Mouse (Mus musculus) liver, embryonic 11.5 days (tissue): Measurements from ENCODE around the gene Camkv. TPM values are rescaled to one million over a fixed set of nuclear protein-coding genes. Genes with fewer than 3 reads are reported as not detected.

Experiments
- ATAC-seq: fragments of 200-750 bp; cut with Nextera tagmentation; replicated peaks from 2 replicates; pipeline ENCODE4 v1.8.0; 2017; ENCODE audit warnings: moderate number of reproducible peaks, mild to moderate bottlenecking, moderate TSS enrichment, moderate library complexity; ENCODE audit not compliant: low FRiP score
- DNase-seq: peaks from one replicate; pipeline ENCODE4 v3.0.0-alpha.2; 2017; ENCODE audit warnings: low spot score
- H3K27ac ChIP-seq: fragments of 300-500 bp; sonication (generic); 2 replicates; pipeline ENCODE4 v1.5.1; 2014; ENCODE audit warnings: mild to moderate bottlenecking, low read depth, low read length, control low read depth
- H3K27me3 ChIP-seq: fragments of 300-500 bp; sonication (generic); replicated peaks from 2 replicates; pipeline ENCODE4 v1.6.1; 2014; ENCODE audit warnings: low read length, mixed read lengths; ENCODE audit not compliant: control insufficient read depth, insufficient read depth
- H3K36me3 ChIP-seq: fragments of 300-500 bp; sonication (generic); 2 replicates; pipeline ENCODE4 v1.6.1; 2014; ENCODE audit warnings: mild to moderate bottlenecking, low read length, moderate library complexity, mixed read lengths; ENCODE audit not compliant: control insufficient read depth, insufficient read depth
- H3K4me1 ChIP-seq: fragments of 300-500 bp; sonication (generic); replicated peaks from 2 replicates; pipeline ENCODE4 v1.6.1; 2014; ENCODE audit warnings: low read length, mixed read lengths; ENCODE audit not compliant: control insufficient read depth, insufficient read depth
- H3K4me2 ChIP-seq: fragments of 300-500 bp; sonication (generic); 2 replicates; pipeline ENCODE4 v1.6.1; 2014; ENCODE audit warnings: mild to moderate bottlenecking, control low read depth, moderate library complexity
- H3K4me3 ChIP-seq: fragments of 300-500 bp; sonication (generic); 2 replicates; pipeline ENCODE4 v1.5.1; 2014; ENCODE audit warnings: low read depth, low read length, control low read depth
- H3K9ac ChIP-seq: fragments of 300-500 bp; sonication (generic); 2 replicates; pipeline ENCODE4 v1.6.1; 2014; ENCODE audit warnings: low read depth, low read length, control low read depth
- H3K9me3 ChIP-seq: fragments of 300-500 bp; sonication (generic); 2 replicates; pipeline ENCODE4 v1.6.1; 2016; ENCODE audit warnings: low read length, inconsistent platforms, mixed read lengths; ENCODE audit not compliant: control insufficient read depth
- WGBS: fragments of 180-500 bp; shearing (Covaris S2); extraction: QIAGEN DNeasy Blood & Tissue Kit; methylation state at CpG from one replicate; pipeline ENCODE4 v1.1.7; 2014; 5-methylcytosine and 5-hydroxymethylcytosine counted together
- polyA plus RNA-seq: library from polyadenylated mRNA; unstranded; fragments of >200 nt; fragmentation: Nextera tagmentation; extraction: Ambion mirVana; gene quantifications from 2 replicates; pipeline ENCODE4 v1.2.1, GENCODE M21; 2014

The Camkv gene
- polyA plus RNA-seq, 1 experiment from 2014 or later, result 0.56 TPM

- ATAC-seq (no peak), DNase-seq (no peak)
- Histone ChIP-seq H3K4me1 (peaks cover 8% of the 10 kb centered on the region), H3K4me3 (peak overlapping the region; percentile 9), H3K27me3 (peaks cover 5% of the 10 kb centered on the region), H3K36me3 (no peaks in the 10 kb centered on the region), H3K9ac (no peak overlapping the region), H3K9me3 (no peaks in the 10 kb centered on the region), H3K4me2 (peak overlapping the region; percentile 53), H3K27ac (no peak overlapping the region)
- 25% methylated on average over 17 of the region's 17 CpGs for WGBS
These were observed 33.9 kb upstream of the Camkv start for GRCm38 (mm10) chr9:107901627-107901914.

- peaks cover 8% of the 10 kb centered on the region for H3K27me3 ChIP-seq
- H3K9ac ChIP-seq, result no peak overlapping the region
- H3K4me3 ChIP-seq, result no peak overlapping the region
- peaks cover 26% of the 10 kb centered on the region for H3K4me1 ChIP-seq
- no peaks in the 10 kb centered on the region for H3K36me3 ChIP-seq
- H3K9me3 ChIP-seq, result no peaks in the 10 kb centered on the region
- DNase-seq (peak; percentile 81), ATAC-seq (peak; percentile 55)
- no peak overlapping the region for H3K4me2 ChIP-seq
- H3K27ac ChIP-seq, result no peak overlapping the region
- 6% methylated on average over 4 of the region's 4 CpGs for WGBS
These were observed 30.7 kb upstream of the Camkv start for GRCm38 (mm10) chr9:107904726-107905125.

- 21% methylated on average over 19 of the region's 19 CpGs for WGBS
- Histone ChIP-seq H3K4me3 (peak within 1 kb of the TSS; percentile 36), H3K36me3 (no peaks in the 10 kb centered on the region), H3K27me3 (0 out of 2 replicates have a peak, but pooled peaks cover 2% of the 10 kb centered on the region), H3K4me1 (peaks cover 24% of the 10 kb centered on the region), H3K9ac (peak within 1 kb of the TSS; percentile 42), H3K4me2 (peak within 1 kb of the TSS; percentile 71), H3K27ac (no peak within 1 kb of the TSS), H3K9me3 (no peaks in the 10 kb centered on the region)
- peak; percentile 79 for ATAC-seq
- DNase-seq, result peak; percentile 82
These were observed 29.1 kb upstream of the Camkv start, which contains the start of gene Mst1r for GRCm38 (mm10) chr9:107906252-107906966. Gene Mst1r (plus strand): TSS chr9:107906873.

- H3K27ac ChIP-seq, result no peak overlapping the region
- DNase-seq, result peak; percentile 51
- WGBS, result 53% methylated on average over 31 of the region's 31 CpGs
These were observed 28.3 kb upstream of the Camkv start for GRCm38 (mm10) chr9:107906967-107907800.

GRCm38 (mm10) chr9:107907801-107908120 is 27.7 kb upstream of the Camkv start:
- Histone ChIP-seq H3K27ac (no peak overlapping the region), H3K4me3 (no peak overlapping the region), H3K36me3 (no peaks in the 10 kb centered on the region), H3K9ac (no peak overlapping the region), H3K27me3 (0 out of 2 replicates have a peak, but pooled peaks cover 2% of the 10 kb centered on the region), H3K4me1 (peaks cover 24% of the 10 kb centered on the region), H3K4me2 (peak overlapping the region; percentile 15), H3K9me3 (no peaks in the 10 kb centered on the region)
- DNase-seq (no peak), ATAC-seq (no peak)
- 78% methylated on average over 14 of the region's 14 CpGs for WGBS

More at GRCm38 (mm10) chr9:107906967-107907800, 28.3 kb upstream of the Camkv start:
- H3K9me3 ChIP-seq, result no peaks in the 10 kb centered on the region
- peaks cover 24% of the 10 kb centered on the region for H3K4me1 ChIP-seq
- no peak; the same call in 1 of the 2 replicates for ATAC-seq
- no peaks in the 10 kb centered on the region for H3K36me3 ChIP-seq
- H3K9ac ChIP-seq, result peak overlapping the region; percentile 42
- H3K27me3 ChIP-seq, result 0 out of 2 replicates have a peak, but pooled peaks cover 2% of the 10 kb centered on the region
- H3K4me2 ChIP-seq, result peak overlapping the region; percentile 71
- peak overlapping the region; percentile 36 for H3K4me3 ChIP-seq

GRCm38 (mm10) chr9:107908410-107909158 is 26.9 kb upstream of the Camkv start:
- Histone ChIP-seq H3K4me2 (peak overlapping the region; percentile 41), H3K4me3 (peak overlapping the region; percentile 3; the same call in 1 of the 2 replicates), H3K4me1 (peaks cover 24% of the 10 kb centered on the region), H3K36me3 (no peaks in the 10 kb centered on the region), H3K27ac (no peak overlapping the region), H3K9ac (no peak overlapping the region), H3K27me3 (0 out of 2 replicates have a peak, but pooled peaks cover 2% of the 10 kb centered on the region), H3K9me3 (no peaks in the 10 kb centered on the region)
- 32% methylated on average over 18 of the region's 18 CpGs for WGBS
- ATAC-seq (no peak), DNase-seq (no peak)

- Histone ChIP-seq H3K4me3 (no peak overlapping the region), H3K27ac (no peak overlapping the region), H3K9me3 (no peaks in the 10 kb centered on the region), H3K4me1 (peaks cover 24% of the 10 kb centered on the region), H3K27me3 (peaks cover 2% of the 10 kb centered on the region; the same call in 1 of the 2 replicates), H3K36me3 (no peaks in the 10 kb centered on the region), H3K4me2 (no peak overlapping the region), H3K9ac (no peak overlapping the region)
- WGBS, result 76% methylated on average over 15 of the region's 15 CpGs
- no peak for DNase-seq
- no peak for ATAC-seq
These were observed 25.3 kb upstream of the Camkv start for GRCm38 (mm10) chr9:107910025-107910769.
